Mouse (Mus musculus): ENCODE data around the gene Fgf9. TPM values are rescaled to one million over a fixed set of nuclear protein-coding genes. Genes with fewer than 3 reads are reported as not detected.

The Fgf9 gene
- polyA plus RNA-seq (2014; fragmentation: Nextera tagmentation; extraction: Ambion mirVana), result 8.9 and 9.1 TPM in 2 replicates

- H3K36me3 ChIP-seq (ENCODE audit: control insufficient read depth, insufficient read depth, low read length), result no peaks in the 10 kb centered on the region
- H3K4me2 ChIP-seq, result peak within 1 kb of the TSS; percentile 88
- H3K9me3 ChIP-seq (replicated peaks; ENCODE audit: control insufficient read depth, low read length), result no peaks in the 10 kb centered on the region
- 0 out of 2 replicates have a peak, but pooled peaks cover 4% of the 10 kb centered on the region for H3K4me1 ChIP-seq (ENCODE audit: control insufficient read depth, insufficient read depth, low read length)
- 1% methylated on average over 33 of the region's 33 CpGs for WGBS (ENCODE audit: insufficient replicate concordance)
- H3K27me3 ChIP-seq (ENCODE audit: control insufficient read depth, insufficient read depth, low read length), result peaks cover 36% of the 10 kb centered on the region
- 0 out of 2 replicates have a peak, but pooled peaks have one; percentile 28 for ATAC-seq (replicated peaks; ENCODE audit: insufficient number of reproducible peaks, low FRiP score, low TSS enrichment)
- no peak within 1 kb of the TSS for H3K27ac ChIP-seq (ENCODE audit: low read depth, low read length)
- H3K4me3 ChIP-seq (ENCODE audit: low read depth, low read length), result peak within 1 kb of the TSS; percentile 61
- peak within 1 kb of the TSS; percentile 80 for H3K9ac ChIP-seq (ENCODE audit: low read depth, low read length)
Observed at GRCm38 (mm10) chr14:58070481-58071119, at the start of gene Fgf9. Fgf9 (plus strand) TSS chr14:58070547.

GRCm38 (mm10) chr14:58034567-58034966, 35.8 kb upstream of the Fgf9 start:
- Histone ChIP-seq H3K9me3 (replicated peaks; ENCODE audit: control insufficient read depth, low read length) (no peaks in the 10 kb centered on the region), H3K9ac (ENCODE audit: low read depth, low read length) (no peak overlapping the region), H3K36me3 (ENCODE audit: control insufficient read depth, insufficient read depth, low read length) (no peaks in the 10 kb centered on the region), H3K4me3 (ENCODE audit: low read depth, low read length) (no peak overlapping the region), H3K27me3 (ENCODE audit: control insufficient read depth, insufficient read depth, low read length) (no peaks in the 10 kb centered on the region), H3K4me1 (ENCODE audit: control insufficient read depth, insufficient read depth, low read length) (peaks cover 6% of the 10 kb centered on the region; the same call in 1 of the 2 replicates), H3K4me2 (no peak overlapping the region), H3K27ac (ENCODE audit: low read depth, low read length) (no peak overlapping the region)
- WGBS (ENCODE audit: insufficient replicate concordance), result 11% methylated on average over 8 of the region's 8 CpGs
- no peak for ATAC-seq (replicated peaks; ENCODE audit: insufficient number of reproducible peaks, low FRiP score, low TSS enrichment)

- no peak for ATAC-seq (replicated peaks; ENCODE audit: insufficient number of reproducible peaks, low FRiP score, low TSS enrichment)
- peaks cover 6% of the 10 kb centered on the region; the same call in 1 of the 2 replicates for H3K4me1 ChIP-seq (ENCODE audit: control insufficient read depth, insufficient read depth, low read length)
- H3K4me2 ChIP-seq, result no peak overlapping the region
- no peak overlapping the region for H3K9ac ChIP-seq (ENCODE audit: low read depth, low read length)
- H3K9me3 ChIP-seq (replicated peaks; ENCODE audit: control insufficient read depth, low read length), result no peaks in the 10 kb centered on the region
- WGBS (ENCODE audit: insufficient replicate concordance), result 34% methylated on average over 6 of the region's 6 CpGs
- no peak overlapping the region for H3K27ac ChIP-seq (ENCODE audit: low read depth, low read length)
- no peak overlapping the region for H3K4me3 ChIP-seq (ENCODE audit: low read depth, low read length)
- no peaks in the 10 kb centered on the region for H3K36me3 ChIP-seq (ENCODE audit: control insufficient read depth, insufficient read depth, low read length)
- H3K27me3 ChIP-seq (ENCODE audit: control insufficient read depth, insufficient read depth, low read length), result no peaks in the 10 kb centered on the region
Observed at GRCm38 (mm10) chr14:58036174-58036573, 34.2 kb upstream of the Fgf9 start.

GRCm38 (mm10) chr14:58046639-58047284, 23.6 kb upstream of the Fgf9 start:
- Histone ChIP-seq H3K9ac (ENCODE audit: low read depth, low read length) (no peak overlapping the region), H3K27ac (ENCODE audit: low read depth, low read length) (no peak overlapping the region), H3K9me3 (replicated peaks; ENCODE audit: control insufficient read depth, low read length) (no peaks in the 10 kb centered on the region), H3K4me2 (no peak overlapping the region), H3K4me1 (ENCODE audit: control insufficient read depth, insufficient read depth, low read length) (no peaks in the 10 kb centered on the region), H3K27me3 (ENCODE audit: control insufficient read depth, insufficient read depth, low read length) (no peaks in the 10 kb centered on the region), H3K36me3 (ENCODE audit: control insufficient read depth, insufficient read depth, low read length) (no peaks in the 10 kb centered on the region), H3K4me3 (ENCODE audit: low read depth, low read length) (no peak overlapping the region)
- no peak for ATAC-seq (replicated peaks; ENCODE audit: insufficient number of reproducible peaks, low FRiP score, low TSS enrichment)
- WGBS (ENCODE audit: insufficient replicate concordance), result 62% methylated on average over 4 of the region's 4 CpGs

- ATAC-seq (replicated peaks; ENCODE audit: insufficient number of reproducible peaks, low FRiP score, low TSS enrichment), result no peak
- H3K4me3 ChIP-seq (ENCODE audit: low read depth, low read length), result no peak overlapping the region
- no peaks in the 10 kb centered on the region for H3K9me3 ChIP-seq (replicated peaks; ENCODE audit: control insufficient read depth, low read length)
- H3K27ac ChIP-seq (ENCODE audit: low read depth, low read length), result no peak overlapping the region
- WGBS (ENCODE audit: insufficient replicate concordance), result 88% methylated on average over 5 of the region's 5 CpGs
- H3K36me3 ChIP-seq (ENCODE audit: control insufficient read depth, insufficient read depth, low read length), result no peaks in the 10 kb centered on the region
- H3K4me1 ChIP-seq (ENCODE audit: control insufficient read depth, insufficient read depth, low read length), result no peaks in the 10 kb centered on the region
- H3K27me3 ChIP-seq (ENCODE audit: control insufficient read depth, insufficient read depth, low read length), result no peaks in the 10 kb centered on the region
- no peak overlapping the region for H3K4me2 ChIP-seq
- H3K9ac ChIP-seq (ENCODE audit: low read depth, low read length), result no peak overlapping the region
Observed at GRCm38 (mm10) chr14:58050691-58051090, 19.7 kb upstream of the Fgf9 start.

- H3K4me2 ChIP-seq, result no peak overlapping the region
- H3K9ac ChIP-seq (ENCODE audit: low read depth, low read length), result no peak overlapping the region
- ATAC-seq (replicated peaks; ENCODE audit: insufficient number of reproducible peaks, low FRiP score, low TSS enrichment), result no peak
- H3K27ac ChIP-seq (ENCODE audit: low read depth, low read length), result no peak overlapping the region
- no peaks in the 10 kb centered on the region for H3K36me3 ChIP-seq (ENCODE audit: control insufficient read depth, insufficient read depth, low read length)
- H3K27me3 ChIP-seq (ENCODE audit: control insufficient read depth, insufficient read depth, low read length), result peaks cover 14% of the 10 kb centered on the region
- H3K4me3 ChIP-seq (ENCODE audit: low read depth, low read length), result no peak overlapping the region
- H3K4me1 ChIP-seq (ENCODE audit: control insufficient read depth, insufficient read depth, low read length), result no peaks in the 10 kb centered on the region
- 61% methylated on average over 2 of the region's 2 CpGs for WGBS (ENCODE audit: insufficient replicate concordance)
- H3K9me3 ChIP-seq (replicated peaks; ENCODE audit: control insufficient read depth, low read length), result no peaks in the 10 kb centered on the region
Observed at GRCm38 (mm10) chr14:58067586-58067985, 2.8 kb upstream of the Fgf9 start.

- H3K9ac ChIP-seq (ENCODE audit: low read depth, low read length), result no peak overlapping the region
- no peaks in the 10 kb centered on the region for H3K36me3 ChIP-seq (ENCODE audit: control insufficient read depth, insufficient read depth, low read length)
- H3K9me3 ChIP-seq (replicated peaks; ENCODE audit: control insufficient read depth, low read length), result no peaks in the 10 kb centered on the region
- H3K4me2 ChIP-seq, result no peak overlapping the region
- H3K4me1 ChIP-seq (ENCODE audit: control insufficient read depth, insufficient read depth, low read length), result no peaks in the 10 kb centered on the region
- no peak overlapping the region for H3K27ac ChIP-seq (ENCODE audit: low read depth, low read length)
- no peak for ATAC-seq (replicated peaks; ENCODE audit: insufficient number of reproducible peaks, low FRiP score, low TSS enrichment)
- no peak overlapping the region for H3K4me3 ChIP-seq (ENCODE audit: low read depth, low read length)
- H3K27me3 ChIP-seq (ENCODE audit: control insufficient read depth, insufficient read depth, low read length), result peaks cover 19% of the 10 kb centered on the region
- 72% methylated on average over 1 of the region's 1 CpGs for WGBS (ENCODE audit: insufficient replicate concordance)
Observed at GRCm38 (mm10) chr14:58068641-58069040, 1.7 kb upstream of the Fgf9 start.

GRCm38 (mm10) chr14:58069927-58070326, 420 bp upstream of the Fgf9 start:
- Histone ChIP-seq H3K36me3 (ENCODE audit: control insufficient read depth, insufficient read depth, low read length) (no peaks in the 10 kb centered on the region), H3K27ac (ENCODE audit: low read depth, low read length) (no peak overlapping the region), H3K27me3 (ENCODE audit: control insufficient read depth, insufficient read depth, low read length) (peaks cover 30% of the 10 kb centered on the region), H3K9me3 (replicated peaks; ENCODE audit: control insufficient read depth, low read length) (no peaks in the 10 kb centered on the region), H3K4me3 (ENCODE audit: low read depth, low read length) (peak overlapping the region; percentile 61), H3K4me1 (ENCODE audit: control insufficient read depth, insufficient read depth, low read length) (0 out of 2 replicates have a peak, but pooled peaks cover 4% of the 10 kb centered on the region), H3K9ac (ENCODE audit: low read depth, low read length) (peak overlapping the region; percentile 80; the same call in 1 of the 2 replicates), H3K4me2 (peak overlapping the region; percentile 88)
- WGBS (ENCODE audit: insufficient replicate concordance), result 2% methylated on average over 6 of the region's 6 CpGs
- ATAC-seq (replicated peaks; ENCODE audit: insufficient number of reproducible peaks, low FRiP score, low TSS enrichment), result no peak
